Mouse (Mus musculus) kidney, embryonic 16.5 days (tissue): Measurements from ENCODE around the gene Sav1. TPM values are rescaled to one million over a fixed set of nuclear protein-coding genes. Genes with fewer than 3 reads are reported as not detected.

Experiments used
- ATAC-seq: fragments of 200-750 bp; cut with Nextera tagmentation; 2 replicates; pipeline ENCODE4 v1.8.0; 2017; ENCODE audit warnings: moderate TSS enrichment; ENCODE audit not compliant: low FRiP score, low TSS enrichment
- H3K27ac ChIP-seq: fragments of 300-500 bp; sonication (generic); 2 replicates; pipeline ENCODE4 v1.5.1; 2014; ENCODE audit warnings: low read length
- H3K27me3 ChIP-seq: fragments of 300-500 bp; sonication (generic); 2 replicates; pipeline ENCODE4 v1.6.1; 2014; ENCODE audit warnings: low read length, control low read depth, mixed read lengths; ENCODE audit not compliant: insufficient read depth
- H3K36me3 ChIP-seq: fragments of 300-500 bp; sonication (generic); 2 replicates; pipeline ENCODE4 v1.6.1; 2014; ENCODE audit warnings: low read length, control low read depth, mixed read lengths; ENCODE audit not compliant: insufficient read depth
- H3K4me1 ChIP-seq: fragments of 300-500 bp; sonication (generic); 2 replicates; pipeline ENCODE4 v1.6.1; 2014; ENCODE audit warnings: low read length, control low read depth, mixed read lengths; ENCODE audit not compliant: insufficient read depth
- H3K4me2 ChIP-seq: fragments of 300-500 bp; sonication (generic); replicated peaks from 2 replicates; pipeline ENCODE4 v1.6.1; 2014; ENCODE audit warnings: low read depth, low read length
- H3K4me3 ChIP-seq: fragments of 300-500 bp; sonication (generic); 2 replicates; pipeline ENCODE4 v1.5.1; 2014; ENCODE audit warnings: mild to moderate bottlenecking, low read length
- H3K9ac ChIP-seq: fragments of 300-500 bp; sonication (generic); replicated peaks from 2 replicates; pipeline ENCODE4 v1.6.1; 2014; ENCODE audit warnings: low read length
- H3K9me3 ChIP-seq: fragments of 300-500 bp; sonication (generic); 2 replicates; pipeline ENCODE4 v1.6.1; 2016; ENCODE audit warnings: low read length, control low read depth
- WGBS: fragments of 180-500 bp; shearing (Covaris S2); extraction: QIAGEN DNeasy Blood & Tissue Kit; methylation state at CpG from one replicate; pipeline ENCODE4 v1.1.7; 2014; 5-methylcytosine and 5-hydroxymethylcytosine counted together
- polyA plus RNA-seq: library from polyadenylated mRNA; unstranded; fragments of >200 nt; fragmentation: Nextera tagmentation; extraction: Ambion mirVana; gene quantifications from 2 replicates; pipeline ENCODE4 v1.2.1, GENCODE M21; 2015

Gene Sav1
- 0.80 and 1.4 TPM in 2 replicates for polyA plus RNA-seq

DNA sequence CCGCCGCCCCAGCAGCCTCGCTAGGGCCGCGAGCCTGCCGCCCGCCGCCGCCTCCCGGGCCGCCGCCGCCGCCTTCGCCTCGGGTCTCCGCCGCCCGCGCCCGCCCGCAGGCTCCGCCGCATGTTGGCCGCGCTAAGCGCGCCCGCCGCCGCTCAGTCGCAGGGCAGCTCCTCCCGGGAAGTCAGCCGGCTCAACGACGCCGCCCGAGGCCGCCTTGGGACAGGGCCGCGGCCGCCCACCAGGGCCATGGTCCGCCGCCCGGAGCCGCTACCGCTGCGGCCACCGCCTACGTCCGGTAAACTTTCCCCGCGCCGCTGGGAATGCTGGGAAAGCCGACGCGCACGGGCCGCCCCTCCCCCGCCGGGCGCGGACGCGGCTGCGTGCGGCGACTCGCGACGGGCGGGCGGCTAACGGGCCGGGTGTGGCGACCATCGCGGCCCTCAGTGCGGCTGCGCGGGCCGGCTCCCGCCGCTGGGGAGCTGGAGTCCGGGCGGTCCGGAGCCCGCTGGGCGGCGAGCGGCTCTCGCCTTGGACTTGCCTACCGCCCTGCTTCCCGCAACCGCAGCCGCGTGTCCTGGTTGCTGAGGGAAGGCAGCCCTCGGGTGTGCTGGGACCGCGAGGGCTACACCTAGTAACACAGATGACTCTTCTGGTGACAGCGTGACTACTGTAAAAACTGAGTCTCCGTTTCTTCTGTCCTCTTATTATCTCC is at the start of gene Sav1:
Sav1 (minus strand) TSS at position 217 of the 712 bp plus-strand sequence.
- Histone ChIP-seq H3K4me3 (peak within 1 kb of the TSS; percentile 92), H3K27me3 (no peaks in the 10 kb centered on the region), H3K9me3 (no peaks in the 10 kb centered on the region), H3K4me2 (peak within 1 kb of the TSS; percentile 76), H3K4me1 (peaks cover 18% of the 10 kb centered on the region), H3K27ac (peak within 1 kb of the TSS; percentile 92), H3K9ac (peak within 1 kb of the TSS; percentile 95), H3K36me3 (peaks cover 21% of the 10 kb centered on the region)
- peak; percentile 93 for ATAC-seq
- WGBS = under 1% methylated on average over 101 of the region's 102 CpGs

GRCm38 (mm10) chr12:70026233-70026632 is 39.4 kb upstream of the Sav1 start:
- Histone ChIP-seq H3K9ac (no peak overlapping the region), H3K4me2 (no peak overlapping the region), H3K9me3 (no peaks in the 10 kb centered on the region), H3K4me3 (no peak overlapping the region), H3K27me3 (no peaks in the 10 kb centered on the region), H3K27ac (no peak overlapping the region), H3K36me3 (peaks cover 36% of the 10 kb centered on the region), H3K4me1 (no peaks in the 10 kb centered on the region)
- ATAC-seq = no peak

DNA sequence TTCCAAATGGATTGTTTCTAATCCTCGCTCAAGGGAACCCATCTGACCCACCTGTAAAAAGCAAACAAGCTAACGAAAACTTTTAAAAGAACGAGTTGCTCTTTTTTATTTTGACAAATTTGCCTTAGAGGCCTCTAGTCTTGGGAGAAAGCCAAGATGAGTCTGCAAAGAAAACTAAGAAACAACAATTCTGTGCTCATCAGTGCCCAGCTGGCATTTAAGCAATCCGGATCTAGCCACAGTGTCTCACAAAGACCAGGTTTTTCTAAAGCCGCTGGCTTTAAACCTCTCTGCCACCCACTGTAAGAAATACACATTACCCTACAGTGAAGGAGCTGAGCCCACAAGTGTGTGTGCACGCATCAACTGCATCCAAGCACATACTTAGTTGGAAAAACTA is 38.6 kb upstream of the Sav1 start:
- Histone ChIP-seq H3K4me1 (no peaks in the 10 kb centered on the region), H3K27ac (no peak overlapping the region), H3K9me3 (no peaks in the 10 kb centered on the region), H3K4me3 (no peak overlapping the region), H3K36me3 (peaks cover 42% of the 10 kb centered on the region), H3K4me2 (no peak overlapping the region), H3K9ac (no peak overlapping the region), H3K27me3 (no peaks in the 10 kb centered on the region)
- 83% methylated on average over 6 of the region's 6 CpGs for WGBS
- no peak for ATAC-seq

DNA sequence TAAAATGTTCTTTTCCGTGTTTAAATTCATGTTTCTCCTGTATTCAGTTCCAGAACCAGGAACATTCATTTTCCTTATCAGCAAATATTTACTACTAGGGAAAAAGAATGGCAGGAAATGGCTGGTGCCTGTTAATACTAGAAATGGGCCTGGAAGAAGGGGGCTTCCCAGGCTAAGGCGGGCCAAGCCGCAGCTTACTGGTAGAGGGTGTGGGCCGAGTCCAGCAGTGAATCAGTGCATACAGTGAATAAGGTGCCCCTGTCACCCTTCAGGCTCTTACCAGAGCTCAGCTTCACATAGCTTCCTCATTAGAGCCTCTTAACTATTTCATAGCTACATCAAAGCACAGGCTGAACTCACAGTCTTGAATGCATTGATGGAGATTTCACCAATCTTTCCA is 36.8 kb upstream of the Sav1 start:
- Histone ChIP-seq H3K27me3 (no peaks in the 10 kb centered on the region), H3K36me3 (peaks cover 46% of the 10 kb centered on the region), H3K4me1 (no peaks in the 10 kb centered on the region), H3K9ac (no peak overlapping the region), H3K4me3 (no peak overlapping the region), H3K4me2 (no peak overlapping the region), H3K27ac (no peak overlapping the region; the same call in 1 of the 2 replicates), H3K9me3 (no peaks in the 10 kb centered on the region)
- ATAC-seq = no peak
- WGBS = 76% methylated on average over 4 of the region's 4 CpGs

GRCm38 (mm10) chr12:70018153-70018552 is 31.4 kb upstream of the Sav1 start:
- Histone ChIP-seq H3K27ac (no peak overlapping the region), H3K27me3 (no peaks in the 10 kb centered on the region), H3K4me3 (no peak overlapping the region), H3K9ac (no peak overlapping the region), H3K4me1 (no peaks in the 10 kb centered on the region), H3K9me3 (no peaks in the 10 kb centered on the region), H3K4me2 (no peak overlapping the region), H3K36me3 (peaks cover 42% of the 10 kb centered on the region)
- no peak for ATAC-seq
- WGBS = 75% methylated on average over 4 of the region's 4 CpGs

GRCm38 (mm10) chr12:70015936-70016335 is 29.1 kb upstream of the Sav1 start:
- no peak overlapping the region for H3K9ac ChIP-seq
- H3K27me3 ChIP-seq = no peaks in the 10 kb centered on the region
- no peak overlapping the region for H3K27ac ChIP-seq
- 76% methylated on average over 4 of the region's 4 CpGs for WGBS
- H3K4me2 ChIP-seq = no peak overlapping the region
- no peak for ATAC-seq
- no peaks in the 10 kb centered on the region for H3K9me3 ChIP-seq
- peaks cover 46% of the 10 kb centered on the region for H3K36me3 ChIP-seq
- no peak overlapping the region for H3K4me3 ChIP-seq
- H3K4me1 ChIP-seq = no peaks in the 10 kb centered on the region

GRCm38 (mm10) chr12:70011681-70012080 is 24.9 kb upstream of the Sav1 start:
- Histone ChIP-seq H3K4me2 (no peak overlapping the region), H3K27me3 (no peaks in the 10 kb centered on the region), H3K4me3 (no peak overlapping the region), H3K36me3 (peaks cover 20% of the 10 kb centered on the region), H3K27ac (no peak overlapping the region), H3K9me3 (no peaks in the 10 kb centered on the region), H3K9ac (no peak overlapping the region), H3K4me1 (no peaks in the 10 kb centered on the region)
- no peak for ATAC-seq
- WGBS = 61% methylated on average over 5 of the region's 5 CpGs

- H3K27me3 ChIP-seq = no peaks in the 10 kb centered on the region
- no peaks in the 10 kb centered on the region for H3K4me1 ChIP-seq
- H3K9ac ChIP-seq = no peak overlapping the region
- no peak for ATAC-seq
- H3K27ac ChIP-seq = no peak overlapping the region
- peaks cover 20% of the 10 kb centered on the region for H3K36me3 ChIP-seq
- no peaks in the 10 kb centered on the region for H3K9me3 ChIP-seq
- no peak overlapping the region for H3K4me2 ChIP-seq
- WGBS = 93% methylated on average over 4 of the region's 4 CpGs
- no peak overlapping the region for H3K4me3 ChIP-seq
Observed at GRCm38 (mm10) chr12:70010356-70010755, 23.6 kb upstream of the Sav1 start.

- Histone ChIP-seq H3K4me2 (no peak overlapping the region), H3K36me3 (no peaks in the 10 kb centered on the region), H3K9me3 (no peaks in the 10 kb centered on the region), H3K27ac (no peak overlapping the region), H3K4me3 (no peak overlapping the region), H3K27me3 (no peaks in the 10 kb centered on the region), H3K9ac (no peak overlapping the region), H3K4me1 (no peaks in the 10 kb centered on the region)
- no peak for ATAC-seq
- 72% methylated on average over 4 of the region's 4 CpGs for WGBS
Observed at GRCm38 (mm10) chr12:70005103-70005502, 18.3 kb upstream of the Sav1 start.

DNA sequence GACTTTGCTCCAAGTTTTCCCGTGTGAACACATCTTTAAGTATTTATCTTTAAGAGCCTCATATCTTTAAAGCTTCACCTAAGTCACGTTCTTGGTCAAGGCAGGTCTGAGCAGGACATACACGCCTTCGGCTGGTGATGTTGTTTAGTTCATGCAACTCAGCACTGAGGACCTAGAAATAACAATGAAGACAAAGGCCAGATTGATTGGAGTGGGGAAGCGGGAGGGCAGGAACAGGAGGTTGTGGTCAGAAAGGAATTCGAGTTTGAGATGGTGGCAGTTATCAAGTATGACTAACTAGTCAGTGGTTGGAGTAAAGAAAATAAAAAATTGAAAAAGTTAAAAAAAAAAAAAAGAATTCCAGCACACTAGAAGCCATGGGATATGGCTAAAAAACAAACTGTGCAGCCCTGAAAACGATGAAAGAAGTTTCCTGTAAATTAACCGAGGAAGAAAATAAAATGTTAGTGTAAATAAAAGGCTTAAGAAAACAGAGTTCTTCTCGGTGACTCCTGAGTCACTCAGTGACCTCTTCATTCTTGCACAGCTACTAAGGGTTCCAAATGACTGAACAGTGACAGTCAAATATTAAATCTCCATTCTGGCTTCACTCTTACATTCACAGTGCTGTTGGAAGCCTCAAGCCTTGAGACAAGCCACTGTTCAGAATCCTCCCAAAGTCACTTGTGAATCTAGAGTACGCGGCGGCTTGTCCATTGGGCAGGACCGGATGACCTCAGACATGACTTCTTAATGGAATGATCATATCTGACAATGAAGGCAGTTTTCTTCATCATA is 11.6 kb upstream of the Sav1 start:
- Histone ChIP-seq H3K36me3 (no peaks in the 10 kb centered on the region), H3K27ac (no peak overlapping the region), H3K4me3 (no peak overlapping the region), H3K9ac (no peak overlapping the region), H3K4me2 (no peak overlapping the region), H3K27me3 (no peaks in the 10 kb centered on the region), H3K9me3 (0 out of 2 replicates have a peak, but pooled peaks cover 3% of the 10 kb centered on the region), H3K4me1 (no peaks in the 10 kb centered on the region)
- ATAC-seq = no peak
- WGBS = 67% methylated on average over 13 of the region's 13 CpGs
